Mouse (Mus musculus): ENCODE data around the gene Gm8206. TPM values are rescaled to one million over a fixed set of nuclear protein-coding genes. Genes with fewer than 3 reads are reported as not detected.

The Gm8206 gene
- polyA plus RNA-seq (2015; fragmentation: Nextera tagmentation; extraction: Ambion mirVana): not detected in 2 replicates

GRCm38 (mm10) chr14:6093842-6094241 is at the start of gene Gm8206:
Gm8206 (minus strand) TSS chr14:6093942.

GRCm38 (mm10) chr14:6125707-6126106 is 32.0 kb upstream of the Gm8206 start, which contains the start of gene Gm3476:
Gm3476 (minus strand) TSS chr14:6125807.

GRCm38 (mm10) chr14:6108272-6108925 is 14.7 kb upstream of the Gm8206 start, which contains the start of gene Gm3468:
Gm3468 (minus strand) TSS chr14:6108665.

GRCm38 (mm10) chr14:6058167-6058566 is 35.6 kb downstream of the Gm8206 start, which contains the start of gene Gm6337:
Gm6337 (minus strand) TSS chr14:6058267.

GRCm38 (mm10) chr14:5979037-5979436 is 114.7 kb downstream of the Gm8206 start, which contains the start of gene Gm3453:
Gm3453 (minus strand) TSS chr14:5979137.

Other genes starting within 250 kb of the Gm8206 start
- gene Gm8237, start 213.6 kb downstream of the Gm8206 start, polyA plus RNA-seq (2015; fragmentation: Nextera tagmentation; extraction: Ambion mirVana): 0.06 and 0.08 TPM in 2 replicates
- gene Gm3248, start 132.2 kb downstream of the Gm8206 start, polyA plus RNA-seq (2015; fragmentation: Nextera tagmentation; extraction: Ambion mirVana): 0.18 and 0.23 TPM in 2 replicates
- gene Gm3453, start 114.8 kb downstream of the Gm8206 start, polyA plus RNA-seq (2015; fragmentation: Nextera tagmentation; extraction: Ambion mirVana): not detected in 2 replicates
- not detected in 2 replicates for gene Gm6337, start 35.7 kb downstream of the Gm8206 start, polyA plus RNA-seq (2015; fragmentation: Nextera tagmentation; extraction: Ambion mirVana)
- 0.23 and 0.47 TPM in 2 replicates for gene Gm3468, start 14.7 kb upstream of the Gm8206 start, polyA plus RNA-seq (2015; fragmentation: Nextera tagmentation; extraction: Ambion mirVana)
- gene Gm3476, start 31.9 kb upstream of the Gm8206 start, polyA plus RNA-seq (2015; fragmentation: Nextera tagmentation; extraction: Ambion mirVana): not detected in 2 replicates
- not detected in 2 replicates for gene Gm21560, start 125.3 kb upstream of the Gm8206 start, polyA plus RNA-seq (2015; fragmentation: Nextera tagmentation; extraction: Ambion mirVana)
- 0.19 TPM in 1 of 2 replicates, not detected in the other for gene Gm3411, start 193.3 kb upstream of the Gm8206 start, polyA plus RNA-seq (2015; fragmentation: Nextera tagmentation; extraction: Ambion mirVana)
- not detected in 2 replicates for gene Gm21103, start 210.9 kb upstream of the Gm8206 start, polyA plus RNA-seq (2015; fragmentation: Nextera tagmentation; extraction: Ambion mirVana)
- gene Gm3618, start 249.7 kb upstream of the Gm8206 start, polyA plus RNA-seq (2015; fragmentation: Nextera tagmentation; extraction: Ambion mirVana): not detected in 2 replicates

Measured in spleen, postnatal 0 days (tissue).